Mouse (Mus musculus): ENCODE measurements around the gene Fmnl2. TPM values are rescaled to one million over a fixed set of nuclear protein-coding genes. Genes with fewer than 3 reads are reported as not detected.

Gene Fmnl2
- polyA plus RNA-seq, 1 experiment from 2014 or later: 11.7 TPM

- WGBS: 93% methylated on average over 2 of the region's 2 CpGs
- Histone ChIP-seq H3K9me3 (no peaks in the 10 kb centered on the region), H3K36me3 (no peaks in the 10 kb centered on the region), H3K9ac (replicated peaks) (no peak overlapping the region), H3K4me3 (no peak overlapping the region), H3K4me1 (peaks cover 2% of the 10 kb centered on the region; the same call in 1 of the 2 replicates), H3K4me2 (replicated peaks) (no peak overlapping the region), H3K27ac (replicated peaks) (no peak overlapping the region), H3K27me3 (no peaks in the 10 kb centered on the region)
- no peak for ATAC-seq (ENCODE audit: low FRiP score, low read depth)
Measured at GRCm38 (mm10) chr2:52843861-52844260, 13.8 kb upstream of the Fmnl2 start.

GRCm38 (mm10) chr2:52844936-52845752 is 12.5 kb upstream of the Fmnl2 start:
- 0 out of 2 replicates have a peak, but pooled peaks cover under 1% of the 10 kb centered on the region for H3K4me1 ChIP-seq
- H3K4me3 ChIP-seq: no peak overlapping the region
- H3K36me3 ChIP-seq: no peaks in the 10 kb centered on the region
- H3K4me2 ChIP-seq (replicated peaks): no peak overlapping the region
- H3K9ac ChIP-seq (replicated peaks): no peak overlapping the region
- no peaks in the 10 kb centered on the region for H3K27me3 ChIP-seq
- ATAC-seq (ENCODE audit: low FRiP score, low read depth): no peak
- H3K9me3 ChIP-seq: no peaks in the 10 kb centered on the region
- no peak overlapping the region for H3K27ac ChIP-seq (replicated peaks)
- 78% methylated on average over 14 of the region's 14 CpGs for WGBS

GRCm38 (mm10) chr2:52846506-52846905 is 11.2 kb upstream of the Fmnl2 start:
- WGBS: 53% methylated on average over 3 of the region's 3 CpGs
- H3K4me2 ChIP-seq (replicated peaks): no peak overlapping the region
- no peak overlapping the region for H3K4me3 ChIP-seq
- no peak overlapping the region for H3K27ac ChIP-seq (replicated peaks)
- no peaks in the 10 kb centered on the region for H3K36me3 ChIP-seq
- no peaks in the 10 kb centered on the region for H3K4me1 ChIP-seq
- H3K9ac ChIP-seq (replicated peaks): no peak overlapping the region
- H3K9me3 ChIP-seq: no peaks in the 10 kb centered on the region
- ATAC-seq (ENCODE audit: low FRiP score, low read depth): no peak
- H3K27me3 ChIP-seq: no peaks in the 10 kb centered on the region

GRCm38 (mm10) chr2:52849092-52849491 is 8.6 kb upstream of the Fmnl2 start:
- Histone ChIP-seq H3K4me2 (replicated peaks) (no peak overlapping the region), H3K9me3 (no peaks in the 10 kb centered on the region), H3K4me3 (no peak overlapping the region), H3K4me1 (no peaks in the 10 kb centered on the region), H3K27me3 (no peaks in the 10 kb centered on the region), H3K27ac (replicated peaks) (no peak overlapping the region), H3K9ac (replicated peaks) (no peak overlapping the region), H3K36me3 (no peaks in the 10 kb centered on the region)
- 81% methylated on average over 3 of the region's 3 CpGs for WGBS
- no peak for ATAC-seq (ENCODE audit: low FRiP score, low read depth)

- ATAC-seq (ENCODE audit: low FRiP score, low read depth): peak; percentile 50
- no peaks in the 10 kb centered on the region for H3K27me3 ChIP-seq
- WGBS: under 1% methylated on average over 46 of the region's 46 CpGs
Measured at GRCm38 (mm10) chr2:52858529-52859465, 1.1 kb downstream of the Fmnl2 start.

GRCm38 (mm10) chr2:52859466-52859840 is 1.8 kb downstream of the Fmnl2 start:
- Histone ChIP-seq H3K4me3 (peak overlapping the region; percentile 75), H3K9me3 (no peaks in the 10 kb centered on the region), H3K27me3 (no peaks in the 10 kb centered on the region), H3K9ac (replicated peaks) (peak overlapping the region; percentile 96), H3K4me2 (replicated peaks) (peak overlapping the region; percentile 87), H3K27ac (replicated peaks) (peak overlapping the region; percentile 84; the same call in 1 of the 2 replicates), H3K36me3 (no peaks in the 10 kb centered on the region), H3K4me1 (peaks cover 34% of the 10 kb centered on the region)
- 6% methylated on average over 7 of the region's 7 CpGs for WGBS
- ATAC-seq (ENCODE audit: low FRiP score, low read depth): no peak

More at GRCm38 (mm10) chr2:52858529-52859465, 1.1 kb downstream of the Fmnl2 start:
- H3K9ac ChIP-seq (replicated peaks): peak overlapping the region; percentile 96
- H3K4me2 ChIP-seq (replicated peaks): peak overlapping the region; percentile 87
- peaks cover 34% of the 10 kb centered on the region for H3K4me1 ChIP-seq
- peak overlapping the region; percentile 75 for H3K4me3 ChIP-seq
- H3K36me3 ChIP-seq: no peaks in the 10 kb centered on the region
- H3K27ac ChIP-seq (replicated peaks): peak overlapping the region; percentile 84
- H3K9me3 ChIP-seq: no peaks in the 10 kb centered on the region

GRCm38 (mm10) chr2:52860111-52860775 is 2.6 kb downstream of the Fmnl2 start:
- no peaks in the 10 kb centered on the region for H3K9me3 ChIP-seq
- H3K27me3 ChIP-seq: no peaks in the 10 kb centered on the region
- H3K4me3 ChIP-seq: peak overlapping the region; percentile 75
- H3K9ac ChIP-seq (replicated peaks): peak overlapping the region; percentile 96; the same call in 1 of the 2 replicates
- no peak overlapping the region for H3K27ac ChIP-seq (replicated peaks)
- peaks cover 34% of the 10 kb centered on the region for H3K4me1 ChIP-seq
- H3K4me2 ChIP-seq (replicated peaks): peak overlapping the region; percentile 87
- no peak for ATAC-seq (ENCODE audit: low FRiP score, low read depth)
- no peaks in the 10 kb centered on the region for H3K36me3 ChIP-seq
- 20% methylated on average over 8 of the region's 8 CpGs for WGBS

- no peak for ATAC-seq (ENCODE audit: low FRiP score, low read depth)
- H3K36me3 ChIP-seq: peaks cover 5% of the 10 kb centered on the region; the same call in 1 of the 2 replicates
Measured at GRCm38 (mm10) chr2:52862046-52862759, 4.5 kb downstream of the Fmnl2 start.

GRCm38 (mm10) chr2:52862760-52863124 is 5.1 kb downstream of the Fmnl2 start:
- no peaks in the 10 kb centered on the region for H3K27me3 ChIP-seq
- H3K4me2 ChIP-seq (replicated peaks): no peak overlapping the region
- no peaks in the 10 kb centered on the region for H3K9me3 ChIP-seq
- no peak overlapping the region for H3K9ac ChIP-seq (replicated peaks)
- ATAC-seq (ENCODE audit: low FRiP score, low read depth): no peak
- H3K4me1 ChIP-seq: peaks cover 34% of the 10 kb centered on the region
- peaks cover 11% of the 10 kb centered on the region for H3K36me3 ChIP-seq
- no peak overlapping the region for H3K4me3 ChIP-seq
- H3K27ac ChIP-seq (replicated peaks): no peak overlapping the region
- WGBS: 82% methylated on average over 4 of the region's 4 CpGs

More at GRCm38 (mm10) chr2:52862046-52862759, 4.5 kb downstream of the Fmnl2 start:
- 92% methylated on average over 9 of the region's 9 CpGs for WGBS
- H3K9me3 ChIP-seq: no peaks in the 10 kb centered on the region
- peaks cover 34% of the 10 kb centered on the region for H3K4me1 ChIP-seq
- H3K4me2 ChIP-seq (replicated peaks): no peak overlapping the region
- no peaks in the 10 kb centered on the region for H3K27me3 ChIP-seq
- no peak overlapping the region for H3K27ac ChIP-seq (replicated peaks)
- H3K9ac ChIP-seq (replicated peaks): no peak overlapping the region
- no peak overlapping the region for H3K4me3 ChIP-seq

- Histone ChIP-seq H3K27me3 (no peaks in the 10 kb centered on the region), H3K4me1 (peaks cover 30% of the 10 kb centered on the region), H3K27ac (replicated peaks) (no peak overlapping the region), H3K4me3 (no peak overlapping the region), H3K9me3 (no peaks in the 10 kb centered on the region), H3K36me3 (peaks cover 18% of the 10 kb centered on the region), H3K9ac (replicated peaks) (no peak overlapping the region), H3K4me2 (replicated peaks) (no peak overlapping the region)
- 93% methylated on average over 7 of the region's 7 CpGs for WGBS
- ATAC-seq (ENCODE audit: low FRiP score, low read depth): no peak
Measured at GRCm38 (mm10) chr2:52864635-52865034, 7.0 kb downstream of the Fmnl2 start.

GRCm38 (mm10) chr2:52866151-52866550 is 8.5 kb downstream of the Fmnl2 start:
- ATAC-seq (ENCODE audit: low FRiP score, low read depth): no peak
- no peaks in the 10 kb centered on the region for H3K27me3 ChIP-seq
- H3K9me3 ChIP-seq: no peaks in the 10 kb centered on the region
- H3K4me1 ChIP-seq: peaks cover 15% of the 10 kb centered on the region
- H3K9ac ChIP-seq (replicated peaks): no peak overlapping the region
- no peak overlapping the region for H3K4me2 ChIP-seq (replicated peaks)
- peaks cover 18% of the 10 kb centered on the region for H3K36me3 ChIP-seq
- no peak overlapping the region for H3K4me3 ChIP-seq
- 73% methylated on average over 3 of the region's 3 CpGs for WGBS
- H3K27ac ChIP-seq (replicated peaks): no peak overlapping the region

All from midbrain, embryonic 12.5 days (tissue).